11 mouse cellular contexts compared by ENCODE assay signal in the genomic region with DNA sequence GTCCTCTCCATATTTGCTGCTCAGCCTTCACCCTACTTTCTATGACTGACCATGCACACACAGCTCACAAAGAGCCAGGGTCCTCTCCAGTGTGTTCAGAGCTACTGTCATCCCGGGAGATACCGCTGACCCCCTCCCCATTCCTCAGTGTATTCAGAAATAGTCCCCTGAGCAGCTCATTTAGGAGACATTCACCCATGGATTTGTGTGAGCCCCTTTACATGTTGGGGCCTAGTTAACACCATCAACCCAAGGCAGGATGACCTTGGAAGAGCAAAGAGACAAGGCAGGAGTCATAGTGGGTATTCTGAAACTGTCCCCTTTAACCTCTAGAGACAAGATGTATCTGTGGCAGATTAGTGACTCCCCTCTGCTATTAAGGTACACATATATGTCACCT.
DNase-seq lines count a peak whose midpoint lies in the region; ATAC-seq and TF ChIP-seq lines count a peak whose summit lies in the region.
"Had no signal": no experiment of that assay in that cellular context is flagged by ENCODE, and none has a peak within 500 bp of the region (broad histone marks: within the 10 kb centered on the region; RNA-seq: fewer than 3 reads in every experiment).

No protein-coding gene starts in this region.

- no peak overlapping the region for H3K4me2 ChIP-seq in hindbrain, embryonic 16.5 days (ENCODE audit: low read length)
- no peak overlapping the region for H3K4me2 ChIP-seq in liver, postnatal 0 days (ENCODE audit: low read depth, low read length)

- 99% methylated on average over 2 of the region's 2 CpGs for WGBS in liver, adult 2 months
- WGBS in hindbrain, embryonic 16.5 days, result 93% methylated on average over 2 of the region's 2 CpGs
- WGBS in liver, postnatal 0 days (ENCODE audit: insufficient replicate concordance), result 71% methylated on average over 2 of the region's 2 CpGs

- H3K9ac ChIP-seq in liver, adult 2 months (ENCODE audit: low read depth, low read length), result peak overlapping the region; percentile 1
- H3K9ac ChIP-seq in hindbrain, embryonic 16.5 days (ENCODE audit: low read depth, low read length), result no peak overlapping the region
- peak overlapping the region; percentile 31 for H3K9ac ChIP-seq in liver, postnatal 0 days (replicated peaks)

- no peak overlapping the region for H3K4me3 ChIP-seq in liver, adult 2 months (ENCODE audit: insufficient read depth, low read depth, low read length)
- H3K4me3 ChIP-seq in hindbrain, embryonic 16.5 days (ENCODE audit: low read length), result no peak overlapping the region
- no peak overlapping the region for H3K4me3 ChIP-seq in liver, postnatal 0 days (ENCODE audit: low read depth, low read length)

- H3K36me3 ChIP-seq in liver, adult 2 months (ENCODE audit: control insufficient read depth, insufficient read depth, low read length), result no peaks in the 10 kb centered on the region
- H3K36me3 ChIP-seq in hindbrain, embryonic 16.5 days (ENCODE audit: control insufficient read depth, insufficient read depth, low read length), result no peaks in the 10 kb centered on the region
- H3K36me3 ChIP-seq in liver, postnatal 0 days (replicated peaks; ENCODE audit: insufficient read depth, low read length), result no peaks in the 10 kb centered on the region

- H3K9me3 ChIP-seq in hindbrain, embryonic 16.5 days (ENCODE audit: control insufficient read depth, low read length), result no peaks in the 10 kb centered on the region
- no peaks in the 10 kb centered on the region for H3K9me3 ChIP-seq in liver, postnatal 0 days (ENCODE audit: low read length)

- no peaks in the 10 kb centered on the region for H3K79me2 ChIP-seq in liver, adult 2 months (ENCODE audit: control insufficient read depth, insufficient read depth, low read length)

- H3K4me1 ChIP-seq in liver, adult 2 months (ENCODE audit: control insufficient read depth, insufficient read depth, low read length), result peaks cover 34% of the 10 kb centered on the region
- H3K4me1 ChIP-seq in hindbrain, embryonic 16.5 days (ENCODE audit: control insufficient read depth, insufficient read depth, low read depth, low read length), result no peaks in the 10 kb centered on the region
- H3K4me1 ChIP-seq in liver, postnatal 0 days (ENCODE audit: insufficient read depth), result peaks cover 45% of the 10 kb centered on the region

- H3K27me3 ChIP-seq in liver, adult 2 months (ENCODE audit: control insufficient read depth, insufficient read depth, low read length), result no peaks in the 10 kb centered on the region
- H3K27me3 ChIP-seq in hindbrain, embryonic 16.5 days (replicated peaks; ENCODE audit: control insufficient read depth, insufficient read depth, low read length), result no peaks in the 10 kb centered on the region
- H3K27me3 ChIP-seq in liver, postnatal 0 days (ENCODE audit: insufficient read depth, low read length), result no peaks in the 10 kb centered on the region

- TF ChIP-seq POLR2A in liver, adult 2 months (IDR thresholded peaks at IDR 0.05; ENCODE audit: extremely low read depth, insufficient read depth, low read length), result no peak

- DNase-seq in heart, adult 11 months, result peak; percentile 93
- DNase-seq in heart, adult 18-20 months, result no peak
- DNase-seq in liver, adult 2 months (ENCODE audit: extremely low read depth, low read depth, low spot score), result no peak
- DNase-seq in liver, result no peak
- DNase-seq in liver, postnatal 0 days, result no peak
- no peak for DNase-seq in frontal cortex, postnatal 25 days (ENCODE audit: low spot score in 2 of 2)
- no peak for DNase-seq in urinary bladder, postnatal 25 days (ENCODE audit: low spot score)
- DNase-seq: cerebellum, postnatal 25 days; right cerebral cortex, postnatal 25 days had no signal

- TF ChIP-seq CTCF in liver, adult 2 months (IDR thresholded peaks at IDR 0.05; ENCODE audit: low read depth, low read length), result no peak
- no peak for TF ChIP-seq CTCF in liver, postnatal 0 days (IDR thresholded peaks at IDR 0.05; ENCODE audit: low read depth)

- ATAC-seq in hindbrain, embryonic 16.5 days, result no peak
- no peak for ATAC-seq in liver, postnatal 0 days
- ATAC-seq: forebrain, embryonic 16.5 days had no signal

- no peak for TF ChIP-seq EP300 in liver, postnatal 0 days (IDR thresholded peaks at IDR 0.05; ENCODE audit: low read depth)

- peak overlapping the region; percentile 95 for H3K27ac ChIP-seq in liver, adult 2 months (replicated peaks; ENCODE audit: insufficient read depth, low read depth, low read length)
- peak overlapping the region; percentile 2; the same call in 1 of the 2 replicates for H3K27ac ChIP-seq in hindbrain, embryonic 16.5 days (ENCODE audit: low read depth, low read length)
- H3K27ac ChIP-seq in liver, postnatal 0 days (ENCODE audit: low read depth), result peak overlapping the region; percentile 97

Comparison
In these comparisons a context has a peak if more than half of its experiments do, and no peak if none do; other contexts are left out.
1. H3K27ac ChIP-seq: peak in every context shown above with its lines; median percentile 97 in liver, postnatal 0 days; 95 in liver, adult 2 months; 2 in hindbrain, embryonic 16.5 days.